Mouse (Mus musculus) liver, embryonic 16.5 days (tissue): ENCODE data around the gene Plgrkt. TPM values are rescaled to one million over a fixed set of nuclear protein-coding genes. Genes with fewer than 3 reads are reported as not detected.

Experiments
- ATAC-seq: fragments of 200-750 bp; cut with Nextera tagmentation; 2 replicates; pipeline ENCODE4 v1.8.0; 2017; ENCODE audit warnings: low read depth, mild to moderate bottlenecking, moderate number of reproducible peaks, moderate library complexity
- H3K27ac ChIP-seq: fragments of 300-500 bp; sonication (generic); 2 replicates; pipeline ENCODE4 v1.5.1; 2014; ENCODE audit warnings: mild to moderate bottlenecking, low read length
- H3K27me3 ChIP-seq: fragments of 300-500 bp; sonication (generic); 2 replicates; pipeline ENCODE4 v1.6.1; 2014; ENCODE audit warnings: low read depth, low read length, mixed read lengths; ENCODE audit not compliant: control insufficient read depth, insufficient read depth
- H3K36me3 ChIP-seq: fragments of 300-500 bp; sonication (generic); 2 replicates; pipeline ENCODE4 v1.6.1; 2014; ENCODE audit warnings: mild to moderate bottlenecking; ENCODE audit not compliant: control insufficient read depth, insufficient read depth
- H3K4me1 ChIP-seq: fragments of 300-500 bp; sonication (generic); 2 replicates; pipeline ENCODE4 v1.6.1; 2014; ENCODE audit warnings: low read depth, low read length, mixed read lengths; ENCODE audit not compliant: control insufficient read depth
- H3K4me2 ChIP-seq: fragments of 300-500 bp; sonication (generic); 2 replicates; pipeline ENCODE4 v1.6.1; 2014; ENCODE audit warnings: low read depth, low read length, mixed read lengths
- H3K4me3 ChIP-seq: fragments of 300-500 bp; sonication (generic); 2 replicates; pipeline ENCODE4 v1.5.1; 2014; ENCODE audit warnings: low read depth, mild to moderate bottlenecking, low read length
- H3K9ac ChIP-seq: fragments of 300-500 bp; sonication (generic); 2 replicates; pipeline ENCODE4 v1.6.1; 2014; ENCODE audit warnings: low read depth, low read length
- H3K9me3 ChIP-seq: fragments of 300-500 bp; sonication (generic); replicated peaks from 2 replicates; pipeline ENCODE4 v1.6.1; 2016; ENCODE audit warnings: low read length; ENCODE audit not compliant: control insufficient read depth
- WGBS: fragments of 180-500 bp; shearing (Covaris S2); extraction: QIAGEN DNeasy Blood & Tissue Kit; methylation state at CpG from one replicate; pipeline ENCODE4 v1.1.7; 2014; ENCODE audit not compliant: insufficient replicate concordance; 5-methylcytosine and 5-hydroxymethylcytosine counted together
- polyA plus RNA-seq: library from polyadenylated mRNA; unstranded; fragments of >200 nt; fragmentation: Nextera tagmentation; extraction: Ambion mirVana; gene quantifications from 2 replicates; pipeline ENCODE4 v1.2.1, GENCODE M21; 2015

Plgrkt gene
- polyA plus RNA-seq, 1 experiment from 2014 or later = 34.2 TPM

GRCm38 (mm10) chr19:29345636-29346035, 21.6 kb downstream of the Plgrkt start:
- Histone ChIP-seq H3K9ac (no peak overlapping the region), H3K27ac (no peak overlapping the region), H3K4me2 (no peak overlapping the region), H3K27me3 (no peaks in the 10 kb centered on the region), H3K4me1 (no peaks in the 10 kb centered on the region), H3K9me3 (no peaks in the 10 kb centered on the region), H3K4me3 (no peak overlapping the region), H3K36me3 (no peaks in the 10 kb centered on the region)
- 69% methylated on average over 6 of the region's 6 CpGs for WGBS
- no peak for ATAC-seq

- Histone ChIP-seq H3K27ac (no peak overlapping the region), H3K4me2 (no peak overlapping the region), H3K4me3 (no peak overlapping the region), H3K9me3 (no peaks in the 10 kb centered on the region), H3K4me1 (no peaks in the 10 kb centered on the region), H3K36me3 (no peaks in the 10 kb centered on the region), H3K9ac (no peak overlapping the region), H3K27me3 (no peaks in the 10 kb centered on the region)
- no peak for ATAC-seq
These were observed 22.3 kb downstream of the Plgrkt start for GRCm38 (mm10) chr19:29344868-29345267.

DNA sequence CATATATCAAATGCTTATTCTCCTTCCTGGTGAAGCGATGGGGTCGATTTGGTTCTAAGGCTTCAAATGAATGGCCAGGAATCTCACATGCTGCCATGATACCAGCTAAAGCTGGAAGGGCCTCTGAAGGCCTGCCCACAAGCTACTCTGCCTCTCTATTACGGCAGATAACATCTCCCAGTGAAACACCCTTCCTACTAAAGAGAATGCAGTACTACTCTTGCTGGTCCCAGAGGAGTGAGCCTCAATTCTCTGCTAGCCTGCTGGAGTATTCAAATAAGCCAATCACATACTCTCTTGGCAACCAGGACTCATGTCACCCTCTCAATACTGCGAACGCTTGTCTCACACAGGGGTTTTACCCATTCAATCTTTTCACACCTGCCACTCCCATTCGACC, 24.9 kb downstream of the Plgrkt start:
- H3K4me1 ChIP-seq = no peaks in the 10 kb centered on the region
- no peaks in the 10 kb centered on the region for H3K36me3 ChIP-seq
- WGBS = 64% methylated on average over 6 of the region's 6 CpGs
- H3K27me3 ChIP-seq = no peaks in the 10 kb centered on the region
- no peak overlapping the region for H3K27ac ChIP-seq
- H3K4me2 ChIP-seq = no peak overlapping the region
- H3K9ac ChIP-seq = no peak overlapping the region
- H3K9me3 ChIP-seq = no peaks in the 10 kb centered on the region
- ATAC-seq = no peak
- H3K4me3 ChIP-seq = no peak overlapping the region

GRCm38 (mm10) chr19:29341029-29341428, 26.2 kb downstream of the Plgrkt start:
- Histone ChIP-seq H3K4me2 (no peak overlapping the region), H3K36me3 (no peaks in the 10 kb centered on the region), H3K9me3 (no peaks in the 10 kb centered on the region), H3K27ac (no peak overlapping the region), H3K4me3 (no peak overlapping the region), H3K27me3 (no peaks in the 10 kb centered on the region), H3K9ac (no peak overlapping the region), H3K4me1 (no peaks in the 10 kb centered on the region)
- 42% methylated on average over 4 of the region's 4 CpGs for WGBS
- ATAC-seq = no peak

GRCm38 (mm10) chr19:29336624-29337023, 30.6 kb downstream of the Plgrkt start:
- 86% methylated on average over 2 of the region's 2 CpGs for WGBS
- H3K27ac ChIP-seq = no peak overlapping the region
- no peaks in the 10 kb centered on the region for H3K9me3 ChIP-seq
- H3K27me3 ChIP-seq = peaks cover 25% of the 10 kb centered on the region
- H3K36me3 ChIP-seq = no peaks in the 10 kb centered on the region
- no peak overlapping the region for H3K4me3 ChIP-seq
- no peaks in the 10 kb centered on the region for H3K4me1 ChIP-seq
- H3K4me2 ChIP-seq = no peak overlapping the region
- no peak overlapping the region for H3K9ac ChIP-seq
- no peak for ATAC-seq

GRCm38 (mm10) chr19:29334068-29334745, 33.0 kb downstream of the Plgrkt start, which contains the start of gene Rln1:
Gene Rln1 (minus strand): TSS chr19:29334670.
- H3K27ac ChIP-seq = no peak within 1 kb of the TSS
- peak within 1 kb of the TSS; percentile 44 for H3K4me2 ChIP-seq
- WGBS = 10% methylated on average over 23 of the region's 23 CpGs
- no peaks in the 10 kb centered on the region for H3K9me3 ChIP-seq
- no peak within 1 kb of the TSS; the same call in 1 of the 2 replicates for H3K9ac ChIP-seq
- H3K4me1 ChIP-seq = no peaks in the 10 kb centered on the region
- peak within 1 kb of the TSS; percentile 16 for H3K4me3 ChIP-seq
- no peak for ATAC-seq
- H3K27me3 ChIP-seq = peaks cover 25% of the 10 kb centered on the region
- H3K36me3 ChIP-seq = no peaks in the 10 kb centered on the region

- Histone ChIP-seq H3K36me3 (no peaks in the 10 kb centered on the region), H3K27ac (no peak overlapping the region), H3K9me3 (no peaks in the 10 kb centered on the region), H3K4me1 (peaks cover 9% of the 10 kb centered on the region), H3K9ac (no peak overlapping the region), H3K4me3 (no peak overlapping the region), H3K4me2 (no peak overlapping the region), H3K27me3 (0 out of 2 replicates have a peak, but pooled peaks cover 2% of the 10 kb centered on the region)
- 78% methylated on average over 13 of the region's 13 CpGs for WGBS
- no peak for ATAC-seq
These were observed 40.2 kb downstream of the Plgrkt start for GRCm38 (mm10) chr19:29326822-29327552.

- Histone ChIP-seq H3K9ac (no peak overlapping the region), H3K27me3 (0 out of 2 replicates have a peak, but pooled peaks cover 2% of the 10 kb centered on the region), H3K4me3 (no peak overlapping the region), H3K36me3 (no peaks in the 10 kb centered on the region), H3K4me1 (peaks cover 9% of the 10 kb centered on the region), H3K9me3 (no peaks in the 10 kb centered on the region), H3K4me2 (no peak overlapping the region), H3K27ac (no peak overlapping the region)
- 91% methylated on average over 4 of the region's 4 CpGs for WGBS
- no peak for ATAC-seq
These were observed 40.8 kb downstream of the Plgrkt start for GRCm38 (mm10) chr19:29326396-29326795.

DNA sequence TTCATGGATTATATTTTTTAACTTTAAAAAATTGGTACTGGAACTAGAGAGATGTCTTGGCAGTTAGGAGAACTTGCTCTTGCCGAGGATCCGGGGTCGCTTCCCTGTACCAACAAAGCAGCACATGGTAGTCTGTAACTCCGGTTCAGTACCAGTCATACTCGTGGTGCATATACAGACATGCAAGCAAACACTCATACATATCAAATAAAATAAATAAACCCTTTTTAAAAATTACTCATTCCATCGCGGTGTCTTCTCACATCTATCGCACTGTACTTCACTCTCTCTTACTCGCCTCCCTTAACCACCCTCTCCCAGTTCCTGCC, 41.4 kb downstream of the Plgrkt start:
- Histone ChIP-seq H3K4me3 (peak overlapping the region; percentile 52), H3K27ac (no peak overlapping the region), H3K4me2 (peak overlapping the region; percentile 79), H3K9ac (no peak overlapping the region), H3K4me1 (peaks cover 9% of the 10 kb centered on the region), H3K36me3 (no peaks in the 10 kb centered on the region), H3K9me3 (no peaks in the 10 kb centered on the region), H3K27me3 (0 out of 2 replicates have a peak, but pooled peaks cover 2% of the 10 kb centered on the region)
- WGBS = 64% methylated on average over 9 of the region's 9 CpGs
- ATAC-seq = no peak
